Mouse (Mus musculus): Measurements from ENCODE around the gene Bmpr1b.

- no peak for TF ChIP-seq CTCF (IDR thresholded peaks at IDR 0.05; ENCODE audit: borderline replicate concordance, insufficient read depth, low read depth, low read length)
- no peak for TF ChIP-seq POLR2A (IDR thresholded peaks at IDR 0.05; ENCODE audit: borderline replicate concordance, insufficient read depth, low read length)
Measured at GRCm38 (mm10) chr3:142212821-142213220, 43.6 kb upstream of the Bmpr1b start.

Measured in cerebellum, adult 2 months (tissue).